Mouse (Mus musculus): Measurements from ENCODE around the gene Etv4.
A peak's percentile ranks its signal among the peaks of the same experiment; 100 is the strongest.

The Etv4 gene

GRCm38 (mm10) chr11:101787432-101787831 lies 2.3 kb upstream of the Etv4 start:
- no peak for DNase-seq (ENCODE audit: extremely low read depth, insufficient read length, low spot score)

DNA sequence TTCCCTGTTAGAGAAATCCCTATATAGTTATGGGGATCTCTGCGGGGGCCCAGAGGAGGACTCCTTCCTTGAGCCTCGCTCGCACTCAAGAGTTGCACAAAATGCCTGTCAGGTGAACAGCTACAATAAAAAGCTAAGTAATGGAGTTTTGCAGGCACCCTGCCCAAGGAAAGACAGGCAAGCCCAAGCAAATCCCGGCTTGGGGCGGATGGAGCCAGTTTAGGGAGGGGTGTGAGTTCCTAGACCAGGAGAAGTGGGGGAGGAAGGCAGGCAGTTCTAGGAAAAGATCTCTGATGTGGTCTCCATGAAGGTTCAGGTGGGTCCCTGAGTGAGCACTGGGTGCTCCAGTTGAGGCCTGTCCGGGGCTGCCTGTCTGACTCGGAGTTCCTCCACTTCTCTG lies 1.5 kb upstream of the Etv4 start:
- DNase-seq (ENCODE audit: extremely low read depth, insufficient read length, low spot score), result no peak

DNA sequence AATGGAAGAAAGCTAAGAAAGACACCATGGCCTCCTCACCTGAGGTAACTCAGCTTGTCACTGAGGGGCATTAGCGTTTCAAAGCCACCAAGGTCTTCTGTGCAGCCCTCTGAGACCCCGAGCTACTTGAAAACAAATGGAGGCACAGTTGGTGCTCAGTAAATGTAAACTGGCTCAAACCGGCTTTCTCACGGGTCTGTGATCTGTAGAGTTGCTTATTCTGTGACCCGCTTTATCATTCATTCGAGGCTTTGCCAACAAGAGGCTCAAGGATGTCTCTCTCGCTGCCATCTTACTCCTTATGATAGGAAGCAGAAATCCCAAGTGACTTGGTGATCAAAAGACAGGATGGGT lies 658 bp upstream of the Etv4 start:
- DNase-seq (ENCODE audit: extremely low read depth, insufficient read length, low spot score), result no peak

GRCm38 (mm10) chr11:101784488-101785142 lies 556 bp downstream of the Etv4 start:
- no peak for DNase-seq (ENCODE audit: extremely low read depth, insufficient read length, low spot score)

GRCm38 (mm10) chr11:101784072-101784471 lies 1.1 kb downstream of the Etv4 start:
- no peak for DNase-seq (ENCODE audit: extremely low read depth, insufficient read length, low spot score)

DNA sequence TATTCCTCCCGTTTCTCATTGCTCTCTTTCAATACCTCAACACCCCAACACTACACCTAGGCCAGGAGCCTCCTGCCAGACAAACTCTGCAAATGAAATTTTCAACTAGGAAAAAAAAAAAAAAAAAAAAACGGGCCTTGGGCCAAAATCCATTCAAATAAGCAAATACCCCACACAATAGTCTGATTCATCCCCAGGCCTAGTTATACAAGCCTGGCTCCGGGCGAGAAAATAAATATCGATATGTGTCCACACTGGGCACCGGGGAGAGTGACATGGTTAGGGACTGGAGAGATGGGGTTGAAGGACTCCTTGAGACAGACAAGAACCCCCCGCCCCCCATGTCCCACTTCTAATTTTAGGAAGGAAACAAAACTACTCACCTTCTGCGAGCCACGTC lies 1.6 kb downstream of the Etv4 start:
- DNase-seq (ENCODE audit: extremely low read depth, insufficient read length, low spot score), result peak; percentile 40

DNA sequence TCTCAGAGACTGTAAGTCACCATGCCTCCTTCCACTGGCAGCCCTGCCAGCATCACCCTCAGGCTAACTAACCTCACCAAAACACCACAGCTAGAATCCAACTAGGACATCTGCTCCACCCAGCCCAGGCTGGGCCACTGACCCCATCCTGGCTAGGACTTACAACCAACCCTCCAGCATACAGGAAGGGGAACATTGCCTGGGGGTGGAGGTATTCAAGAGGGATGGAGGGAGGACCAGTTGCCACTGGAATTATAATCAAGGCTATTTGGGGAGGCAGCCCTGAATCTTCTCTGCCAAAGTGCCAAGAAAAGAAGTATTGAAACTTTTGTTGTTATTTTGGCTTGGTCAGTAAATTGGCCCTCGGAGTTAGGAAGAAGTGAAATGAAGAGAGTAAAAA lies 2.0 kb downstream of the Etv4 start:
- no peak for DNase-seq (ENCODE audit: extremely low read depth, insufficient read length, low spot score)

DNA sequence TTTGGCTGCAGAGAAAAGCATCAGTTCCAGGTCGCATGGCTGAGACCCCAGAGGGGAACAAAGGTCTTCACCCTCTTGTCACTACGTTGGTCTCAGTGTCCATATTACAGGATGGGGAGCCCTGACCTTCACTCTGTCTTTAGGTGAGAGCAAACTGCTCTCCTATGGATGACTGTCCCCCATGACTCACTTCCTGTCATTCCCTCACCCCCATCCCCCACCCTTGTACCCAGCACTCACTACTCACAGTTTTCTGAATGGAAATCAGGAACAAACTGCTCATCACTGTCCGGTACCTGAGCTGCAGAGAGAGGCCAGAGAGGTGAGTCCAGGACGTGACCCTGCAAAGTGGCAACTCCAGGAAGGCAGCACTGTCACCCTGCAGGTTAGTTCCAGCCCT lies 8.3 kb downstream of the Etv4 start:
- DNase-seq (ENCODE audit: extremely low read depth, insufficient read length, low spot score), result peak; percentile 39

DNA sequence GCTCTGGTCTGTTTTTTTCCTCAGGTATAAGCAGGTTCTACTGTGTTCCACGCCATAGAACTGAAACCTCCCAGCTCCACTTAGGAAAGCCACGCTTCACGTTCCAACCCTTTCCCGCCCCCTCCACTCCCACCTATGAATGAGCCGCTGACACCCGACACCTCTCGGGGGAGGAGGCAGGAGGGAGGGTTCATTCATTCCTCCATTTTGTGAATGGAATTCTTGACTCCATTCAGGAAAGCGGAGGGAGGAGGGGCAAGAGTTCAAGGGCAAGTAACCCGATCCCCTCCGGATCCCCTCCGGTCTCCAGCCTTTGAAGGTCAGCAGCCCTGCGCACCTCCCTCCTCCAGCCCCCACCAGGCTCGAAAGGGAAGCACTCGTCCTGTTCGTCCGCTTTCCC lies 12.7 kb downstream of the Etv4 start:
- DNase-seq (ENCODE audit: extremely low read depth, insufficient read length, low spot score), result peak; percentile 72

GRCm38 (mm10) chr11:101772027-101772426 lies 13.1 kb downstream of the Etv4 start:
- peak; percentile 56 for DNase-seq (ENCODE audit: extremely low read depth, insufficient read length, low spot score)

DNA sequence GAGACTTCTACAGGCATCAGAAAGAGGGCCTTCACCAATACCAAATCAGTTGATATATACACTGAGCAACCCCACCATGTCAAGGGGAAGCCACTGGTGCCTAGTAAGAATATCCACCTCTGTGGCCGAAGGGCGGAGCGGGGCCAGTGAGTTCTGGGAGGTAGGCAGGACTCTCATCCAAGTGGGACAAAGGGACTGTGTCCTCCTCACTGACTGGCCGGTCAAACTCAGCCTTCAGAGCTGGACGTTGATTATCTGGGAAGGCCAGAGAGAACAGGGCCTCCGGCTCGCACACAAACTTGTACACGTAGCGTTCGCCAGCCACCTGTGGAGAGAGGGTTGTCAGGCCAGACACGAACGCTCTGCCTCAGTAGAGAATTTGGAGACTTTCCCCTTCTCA lies 14.9 kb downstream of the Etv4 start:
- DNase-seq (ENCODE audit: extremely low read depth, insufficient read length, low spot score), result no peak

DNA sequence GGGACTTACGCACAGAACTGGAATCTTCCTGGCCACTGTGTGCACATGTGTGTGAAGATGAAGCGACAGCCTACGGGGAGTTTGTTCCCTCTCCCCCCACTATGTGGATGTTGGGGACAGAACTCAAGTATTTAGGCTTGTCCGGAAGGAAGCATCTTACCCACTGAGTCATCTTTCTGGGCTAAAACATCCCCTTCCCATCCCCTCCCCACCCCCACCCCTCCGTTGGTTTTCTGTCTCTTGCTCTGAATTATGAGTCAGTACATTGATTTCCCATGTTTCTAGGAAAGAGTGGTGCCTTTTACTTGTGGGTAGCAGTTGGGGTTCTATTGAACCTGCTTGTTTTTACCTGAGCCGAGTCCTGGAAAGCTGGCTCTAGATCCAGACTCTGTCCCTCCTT lies 16.4 kb downstream of the Etv4 start:
- no peak for DNase-seq (ENCODE audit: extremely low read depth, insufficient read length, low spot score)

DNA sequence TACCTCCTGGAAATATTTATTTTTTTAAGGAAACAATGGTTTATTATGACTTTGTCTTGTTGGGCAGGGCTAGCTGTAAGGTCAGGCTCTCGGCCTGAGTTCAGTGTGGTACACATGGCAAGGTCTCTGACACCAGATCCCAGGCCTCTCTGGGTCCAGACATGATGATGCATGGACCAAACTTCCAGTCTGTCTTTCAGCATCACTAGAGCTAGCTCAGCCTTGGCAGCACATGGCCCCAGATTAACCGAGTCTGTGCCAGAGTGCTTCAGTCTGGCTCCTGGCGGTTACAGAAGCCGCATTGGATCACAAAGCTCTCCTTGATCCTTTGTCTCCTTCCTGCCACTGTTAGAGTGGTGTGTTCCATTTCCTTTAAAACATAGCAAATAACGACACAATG lies 17.8 kb downstream of the Etv4 start:
- no peak for DNase-seq (ENCODE audit: extremely low read depth, insufficient read length, low spot score)

GRCm38 (mm10) chr11:101764546-101764945 lies 20.6 kb downstream of the Etv4 start:
- no peak for DNase-seq (ENCODE audit: extremely low read depth, insufficient read length, low spot score)

- DNase-seq (ENCODE audit: extremely low read depth, insufficient read length, low spot score), result peak; percentile 35
These were observed 21.4 kb downstream of the Etv4 start for GRCm38 (mm10) chr11:101763723-101764122.

DNA sequence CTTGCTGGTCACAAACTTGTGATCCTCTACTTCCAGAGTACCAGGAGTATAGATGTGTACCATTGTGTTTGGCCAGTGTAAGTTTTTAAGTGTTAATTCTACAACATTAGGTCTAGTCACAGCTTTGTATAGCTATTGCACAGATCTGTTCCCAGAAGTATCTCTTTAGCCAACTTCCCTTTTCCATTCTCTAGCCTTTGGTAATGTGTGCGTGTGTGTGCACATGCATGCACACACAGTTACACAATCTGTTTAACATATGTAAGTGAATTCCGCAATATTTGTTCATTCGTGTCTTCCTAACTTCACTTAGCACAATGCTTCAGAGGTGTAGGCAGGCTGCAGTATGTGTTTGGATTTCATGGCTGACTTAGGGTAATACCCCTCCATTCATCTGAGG lies 25.6 kb downstream of the Etv4 start:
- DNase-seq (ENCODE audit: extremely low read depth, insufficient read length, low spot score), result no peak

DNA sequence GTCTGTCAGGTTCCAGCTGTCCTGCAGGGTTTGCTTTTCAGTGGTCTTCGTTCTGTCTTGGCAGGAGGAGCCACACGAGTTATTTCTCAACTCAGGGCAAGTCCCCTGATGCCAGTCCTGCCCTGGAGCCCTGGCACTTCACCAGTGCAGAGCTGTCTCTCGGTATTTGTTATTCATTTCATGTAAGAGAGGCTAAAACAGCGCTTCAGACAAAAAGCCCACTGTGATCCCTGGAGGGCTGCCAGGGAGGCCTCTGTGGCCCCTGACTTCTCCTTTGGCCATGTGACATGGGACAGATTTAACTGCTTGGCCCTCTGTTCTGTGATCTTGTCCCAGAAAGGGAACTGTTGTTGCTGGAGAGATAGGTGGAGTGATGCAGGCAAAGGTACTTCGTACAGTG lies 26.7 kb downstream of the Etv4 start:
- no peak for DNase-seq (ENCODE audit: extremely low read depth, insufficient read length, low spot score)

DNA sequence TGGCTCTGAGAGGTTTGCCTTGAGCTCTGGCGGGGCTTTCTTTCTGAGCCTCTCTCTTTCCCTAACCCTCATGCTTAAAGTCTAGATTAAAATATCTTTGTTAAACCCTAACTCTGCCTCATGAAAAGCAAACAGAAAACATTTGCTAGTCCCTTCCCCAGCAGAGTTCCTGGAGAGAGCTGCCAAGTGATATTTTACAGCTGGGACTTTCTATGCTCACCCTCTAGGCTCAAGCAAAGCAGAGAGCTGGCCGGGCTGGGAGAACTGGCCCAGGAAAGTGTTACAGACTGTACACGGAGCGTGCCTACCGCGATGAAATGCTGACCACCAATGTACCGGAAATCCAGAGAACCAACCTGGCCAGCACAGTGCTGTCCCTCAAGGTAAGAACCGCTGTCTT lies 27.8 kb downstream of the Etv4 start:
- no peak for DNase-seq (ENCODE audit: extremely low read depth, insufficient read length, low spot score)

DNA sequence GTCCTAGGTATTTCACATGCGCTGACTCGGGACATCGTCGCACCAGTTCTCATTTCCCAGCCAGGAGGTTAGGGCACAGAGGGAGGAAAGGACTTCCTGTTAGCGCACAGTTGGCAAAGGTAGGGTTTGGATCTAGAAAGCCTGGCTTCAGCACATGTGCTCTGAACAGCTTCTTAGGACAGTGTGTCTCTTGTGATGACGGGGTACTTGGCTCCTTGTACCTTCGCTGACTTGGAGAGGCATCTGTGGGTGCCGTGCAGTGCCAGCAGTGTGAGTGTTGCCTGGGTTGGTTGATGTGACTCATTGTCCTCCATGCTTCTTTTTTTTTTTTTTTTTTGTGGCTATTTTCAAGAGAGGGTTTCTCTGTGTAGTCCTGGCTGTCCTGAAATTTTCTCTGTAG lies 28.6 kb downstream of the Etv4 start:
- peak; percentile 83 for DNase-seq (ENCODE audit: extremely low read depth, insufficient read length, low spot score)

GRCm38 (mm10) chr11:101733596-101733995 lies 51.6 kb downstream of the Etv4 start:
- no peak for DNase-seq (ENCODE audit: extremely low read depth, insufficient read length, low spot score)

GRCm38 (mm10) chr11:101732518-101733440 lies 52.4 kb downstream of the Etv4 start, which contains the start of gene Dhx8:
Gene Dhx8 (plus strand): TSS chr11:101732919.
- DNase-seq (ENCODE audit: extremely low read depth, insufficient read length, low spot score), result peak; percentile 97

GRCm38 (mm10) chr11:101729308-101729707 lies 55.9 kb downstream of the Etv4 start:
- DNase-seq (ENCODE audit: extremely low read depth, insufficient read length, low spot score), result no peak

Measured in 3134 (cell line).